Mouse (Mus musculus): ENCODE data around the gene Cacnb4. TPM values are rescaled to one million over a fixed set of nuclear protein-coding genes. Genes with fewer than 3 reads are reported as not detected.

Cacnb4 gene
- total RNA-seq, 4 experiments from 2014 or later, result 146 to 175 (median 160) TPM

DNA sequence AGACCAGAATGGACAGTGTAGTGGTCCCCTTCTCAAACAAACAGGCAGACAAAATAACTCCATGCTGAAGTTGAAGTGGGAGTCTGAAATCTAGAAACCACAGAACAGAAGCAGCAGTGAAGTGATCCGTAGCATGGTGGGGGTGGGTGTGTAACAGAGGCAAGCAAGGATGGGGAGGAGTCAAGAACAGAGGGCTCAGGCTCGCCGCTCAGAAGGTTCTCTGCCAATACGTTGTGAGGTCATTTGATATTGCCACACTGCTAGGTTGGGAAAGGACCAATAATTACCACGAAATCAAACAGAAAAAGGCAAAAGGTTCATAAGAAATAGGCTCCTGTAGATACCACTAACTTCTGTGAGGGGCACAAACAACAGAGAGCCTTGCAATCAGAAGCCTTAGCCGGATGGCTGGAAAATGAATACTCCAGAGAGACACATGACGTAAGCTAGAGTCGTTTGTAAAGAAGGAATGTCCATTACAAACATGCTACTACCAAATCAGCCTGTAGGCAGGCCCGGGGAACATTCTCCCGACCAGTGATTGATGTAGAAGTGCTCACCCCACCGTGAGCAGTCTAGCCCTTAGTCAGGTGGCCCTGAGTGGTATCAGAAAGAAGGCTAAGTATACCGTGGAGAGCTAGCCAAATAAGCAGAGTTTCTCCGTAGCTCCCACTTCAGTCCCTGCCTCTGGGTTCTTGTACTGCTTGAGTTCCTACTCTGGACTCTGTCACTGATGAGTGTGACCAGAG is 199.7 kb downstream of the Cacnb4 start:
- DNase-seq (ENCODE audit: low spot score in 2 of 2), result no peak

DNA sequence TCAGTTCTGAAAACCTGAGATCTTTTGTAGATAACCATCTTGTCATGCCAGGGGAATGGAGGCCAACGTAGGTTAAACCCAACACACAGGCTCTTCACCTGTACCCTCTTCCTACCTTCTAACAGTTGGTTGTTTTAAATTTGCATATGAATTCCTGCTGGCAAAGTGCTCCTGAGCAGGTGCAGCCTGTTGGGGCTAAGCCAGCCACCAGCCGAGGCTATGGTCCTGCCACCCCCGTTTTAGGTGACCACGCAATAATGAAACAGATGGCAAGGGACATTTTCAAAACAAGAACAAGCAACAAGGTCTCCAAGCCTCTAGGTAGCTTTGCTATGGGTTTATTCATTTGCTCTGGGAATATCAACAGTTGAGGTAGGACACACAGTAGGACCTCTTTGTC is 200.8 kb downstream of the Cacnb4 start:
- DNase-seq (ENCODE audit: low spot score in 2 of 2), result no peak

DNA sequence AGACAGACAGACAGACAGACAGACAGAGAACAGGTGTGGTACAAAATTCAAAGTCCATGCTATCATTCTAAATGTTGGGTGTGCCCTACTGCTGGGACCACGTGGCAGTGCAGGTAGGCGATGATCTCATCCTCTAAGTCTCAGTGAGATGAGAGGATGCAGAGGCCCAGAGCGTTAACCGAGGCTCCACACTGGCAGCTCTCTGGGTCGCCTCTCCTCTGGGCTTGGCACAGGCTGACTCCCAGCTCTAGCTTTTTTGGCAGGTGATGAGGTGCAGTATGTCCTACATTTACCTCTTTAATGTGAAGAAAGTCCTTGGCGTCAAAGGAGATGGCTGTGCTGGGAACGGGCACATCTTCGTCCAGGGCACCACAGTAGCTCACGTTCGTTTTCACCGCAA is 202.1 kb downstream of the Cacnb4 start:
- no peak for DNase-seq (ENCODE audit: low spot score in 2 of 2)

DNA sequence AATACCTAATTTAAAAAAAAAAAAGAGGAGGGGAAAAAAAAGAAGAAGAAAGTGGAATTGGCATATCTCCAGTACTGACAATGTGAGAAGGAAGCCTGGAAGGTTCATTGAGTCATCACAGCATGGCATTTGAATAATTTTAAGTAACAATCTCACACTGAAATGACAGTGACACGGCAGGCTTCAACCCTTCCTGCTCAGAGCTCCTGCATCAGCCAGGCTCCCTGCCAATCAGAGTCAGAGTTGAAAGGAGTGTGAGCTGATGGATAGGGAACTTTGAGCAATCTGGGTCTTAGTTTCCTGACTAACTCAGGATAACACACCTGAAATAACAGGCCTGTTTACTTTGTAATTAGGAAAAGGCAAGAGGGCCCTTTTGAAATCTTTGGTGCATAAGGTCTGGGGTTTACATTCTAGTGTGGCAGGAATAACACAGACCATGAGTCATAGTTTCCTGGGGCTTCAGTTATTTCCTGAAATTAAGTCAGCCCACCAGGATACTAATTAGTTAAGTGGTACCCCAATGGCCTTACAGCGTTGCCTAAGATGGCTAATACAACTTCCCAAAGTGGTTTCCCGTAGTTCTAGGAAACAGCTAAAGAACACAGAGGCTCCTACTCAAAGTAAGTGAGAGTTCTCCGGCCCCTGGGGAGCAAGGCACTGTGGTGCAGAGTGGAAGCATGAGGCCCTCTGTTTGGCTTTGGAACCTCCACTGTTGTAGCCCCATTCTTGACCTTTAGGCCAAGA is 204.9 kb downstream of the Cacnb4 start:
- no peak for DNase-seq (ENCODE audit: low spot score in 2 of 2)

DNA sequence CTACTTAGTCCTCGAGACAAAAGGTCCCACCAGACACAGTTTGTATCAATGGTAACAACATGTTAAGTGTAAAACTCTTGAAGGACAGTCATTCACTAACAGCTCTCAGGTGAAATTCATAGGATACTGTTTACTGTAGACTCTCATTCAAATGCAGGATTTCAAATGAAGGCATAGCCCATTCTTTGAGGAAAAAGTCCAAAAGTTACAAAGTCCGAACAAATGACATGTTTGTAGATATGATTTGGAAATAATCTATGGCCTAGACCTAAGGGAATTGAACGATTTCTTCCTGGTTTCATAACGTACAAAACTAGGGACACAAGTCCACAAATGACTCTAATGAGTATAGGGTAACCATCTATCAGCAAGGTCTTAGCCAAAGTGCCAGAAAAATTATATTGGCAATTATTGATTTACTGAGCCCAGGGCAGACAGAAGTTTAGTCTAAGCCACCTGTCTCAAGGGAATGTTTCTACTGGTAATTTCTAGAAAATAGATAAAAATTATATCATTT is 206.5 kb downstream of the Cacnb4 start:
- no peak for DNase-seq (ENCODE audit: low spot score in 2 of 2)

DNA sequence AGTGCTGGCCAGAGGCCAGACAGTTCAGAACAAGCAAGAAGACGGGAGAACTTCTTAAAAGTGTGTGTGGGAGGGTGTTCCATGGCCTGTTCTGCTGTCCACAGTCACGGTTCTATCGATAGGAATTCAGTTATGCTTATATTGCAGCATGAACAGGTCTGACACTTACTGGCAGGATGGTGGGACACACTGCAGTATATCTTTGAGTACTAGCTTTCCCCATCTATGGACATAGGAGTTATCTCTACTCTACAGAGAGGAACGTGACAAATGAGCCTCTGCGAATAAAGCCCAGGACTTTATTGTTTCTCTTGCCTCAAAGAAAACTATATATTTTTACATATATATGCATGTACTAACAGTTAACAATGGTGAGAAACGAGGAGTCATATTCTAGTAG is 209.0 kb downstream of the Cacnb4 start:
- DNase-seq (ENCODE audit: low spot score in 2 of 2), result no peak

DNA sequence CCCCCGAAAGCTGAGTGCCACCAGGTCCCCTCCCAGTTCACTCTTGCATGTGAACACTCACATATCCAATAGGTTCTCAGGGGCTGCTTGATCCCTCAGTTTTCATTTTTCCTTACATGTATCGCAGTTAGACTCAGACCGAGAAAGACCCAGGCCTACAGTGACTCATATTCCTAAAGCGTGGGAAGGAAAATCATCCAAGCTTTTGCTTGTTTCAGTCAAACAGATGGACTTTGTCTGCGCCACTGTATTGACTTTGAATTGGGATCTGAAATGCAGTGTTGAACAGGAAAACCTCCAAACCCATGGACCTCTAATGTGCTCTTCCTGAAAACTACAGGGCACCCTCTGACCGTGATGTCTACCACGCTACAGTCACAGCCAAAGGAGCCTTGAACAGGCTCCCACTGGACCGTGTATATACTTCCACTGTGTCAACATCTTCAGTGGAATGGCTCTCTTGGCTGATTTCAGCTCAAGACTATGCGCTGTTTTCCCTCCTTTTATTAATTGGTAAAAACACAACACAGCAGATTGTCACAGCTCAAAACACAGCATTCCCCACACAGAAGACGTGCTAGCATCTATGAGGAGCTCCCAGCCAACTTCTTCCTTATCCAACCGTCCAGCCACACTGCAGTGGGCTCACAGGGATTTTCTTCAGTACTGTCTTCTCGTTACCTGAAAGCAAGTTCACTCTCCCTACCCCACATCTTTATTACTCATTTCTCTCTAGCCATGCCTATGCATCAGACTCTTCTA is 215.2 kb downstream of the Cacnb4 start:
- DNase-seq (ENCODE audit: low spot score in 2 of 2), result no peak

DNA sequence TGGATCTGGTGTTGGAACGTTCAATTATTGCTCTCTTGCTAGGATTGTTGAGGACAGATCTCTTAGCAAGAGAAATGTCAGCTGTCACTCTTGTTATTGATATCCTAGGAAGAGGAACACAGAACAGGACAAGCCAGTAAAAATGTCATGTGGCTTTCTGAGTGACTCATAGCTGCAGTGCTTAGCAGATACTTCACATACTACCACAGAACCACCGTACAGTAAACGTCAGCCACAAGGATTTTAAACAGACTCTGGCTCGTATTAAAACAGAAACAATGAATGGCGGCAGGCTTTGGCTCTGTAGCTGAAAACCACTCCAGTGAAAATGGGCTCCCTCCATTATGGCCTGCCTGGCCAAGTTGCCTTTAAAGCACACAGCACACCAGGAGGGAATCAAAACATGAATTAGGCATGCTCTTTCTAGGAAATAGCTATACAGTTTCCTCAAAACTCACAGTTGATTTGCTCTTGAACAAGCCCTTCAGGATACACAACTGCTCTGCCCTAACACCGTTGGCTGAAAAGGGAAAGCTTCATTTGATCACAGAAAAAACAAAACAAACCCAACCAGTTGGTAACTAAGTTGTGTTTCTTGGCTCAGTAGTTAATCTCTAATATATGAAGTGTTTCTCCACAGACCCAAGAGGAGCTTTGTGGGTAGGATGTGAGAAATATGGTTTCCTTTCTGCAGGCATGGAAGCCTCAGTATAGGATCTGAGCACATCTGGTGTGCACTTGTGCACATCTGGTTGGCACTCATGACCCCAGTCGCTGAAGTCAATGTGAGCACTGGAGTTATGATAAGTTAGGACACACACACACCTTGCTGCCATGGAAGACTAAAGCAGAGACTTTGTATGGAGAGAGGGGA is 220.8 kb downstream of the Cacnb4 start:
- no peak for DNase-seq (ENCODE audit: low spot score in 2 of 2)

DNA sequence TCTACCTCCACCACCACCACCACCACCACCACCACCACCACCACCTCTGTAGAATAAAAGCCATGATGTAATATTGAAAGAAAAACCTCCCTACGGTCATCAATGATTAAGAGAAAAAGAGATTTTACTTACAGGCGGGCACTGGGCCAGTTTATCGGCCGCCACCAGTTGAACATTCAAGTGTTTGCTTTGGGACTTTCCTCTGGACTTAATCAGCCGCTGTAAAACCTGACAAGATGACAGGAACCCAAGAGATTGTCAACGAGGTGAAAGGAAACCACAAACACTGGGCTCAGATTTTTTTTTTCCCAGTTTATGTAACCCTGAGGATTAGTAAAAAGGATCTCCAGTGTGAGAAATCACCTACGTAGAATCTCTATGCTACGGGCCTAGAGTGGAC is 226.8 kb downstream of the Cacnb4 start:
- DNase-seq (ENCODE audit: low spot score in 2 of 2), result no peak

DNA sequence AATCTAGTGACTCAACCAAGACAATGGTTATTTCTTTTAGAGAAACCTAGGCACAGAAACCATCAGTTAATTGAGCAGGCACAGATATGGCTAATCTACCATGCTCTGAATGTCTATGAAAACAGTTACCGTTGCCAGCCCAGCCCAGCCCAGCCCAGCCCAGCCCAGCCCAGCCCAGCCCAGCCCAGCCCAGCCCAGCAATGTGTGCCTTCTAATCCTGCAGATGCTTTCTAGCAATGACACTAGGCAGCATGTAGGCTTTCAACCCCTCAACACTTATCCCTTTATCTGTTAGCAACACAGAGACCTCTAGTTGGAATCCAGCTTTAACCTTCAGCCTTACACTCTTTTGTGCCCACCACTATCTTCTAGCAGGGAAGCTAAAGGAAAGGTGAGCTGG is 227.7 kb downstream of the Cacnb4 start:
- DNase-seq (ENCODE audit: low spot score in 2 of 2), result no peak

DNA sequence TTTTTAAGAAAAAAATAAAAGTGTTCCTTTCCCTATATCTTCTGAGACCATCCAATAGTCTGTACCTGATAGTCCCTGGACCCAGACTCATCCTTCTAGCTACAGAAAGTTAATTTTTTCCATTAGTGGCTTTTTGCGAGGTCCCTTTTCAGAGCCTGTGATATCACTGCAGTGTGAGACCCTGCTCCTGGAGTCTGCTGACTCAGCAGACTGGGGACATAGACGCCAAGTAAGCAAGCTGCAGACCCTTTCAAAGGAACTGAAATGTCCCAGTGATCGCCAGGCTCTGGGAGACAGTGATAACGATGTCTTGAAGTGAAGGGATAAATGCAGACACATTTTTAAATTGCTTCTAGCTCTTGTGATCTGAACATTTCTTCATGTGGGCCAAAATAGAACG is 230.0 kb downstream of the Cacnb4 start:
- DNase-seq (ENCODE audit: low spot score in 2 of 2), result no peak

DNA sequence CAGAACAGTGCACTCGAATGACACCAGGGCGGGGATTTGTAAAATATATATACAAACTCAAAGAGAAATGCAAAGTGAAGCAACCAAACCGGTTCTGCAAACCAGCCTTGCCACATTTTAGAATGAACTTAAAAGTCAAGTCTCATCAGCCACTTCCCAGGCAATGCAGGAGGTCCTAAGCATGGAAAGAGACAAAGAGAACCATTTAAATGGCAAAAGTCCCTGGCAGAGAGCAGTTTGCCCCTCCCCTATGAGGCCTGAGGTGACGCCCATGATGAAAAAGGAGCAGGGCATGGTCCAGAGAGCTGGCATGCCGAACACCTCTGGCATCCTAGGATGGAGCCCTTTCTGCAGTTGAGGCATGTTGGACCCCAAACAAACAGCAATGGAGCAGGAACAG is 234.5 kb downstream of the Cacnb4 start:
- no peak for DNase-seq (ENCODE audit: low spot score in 2 of 2)

DNA sequence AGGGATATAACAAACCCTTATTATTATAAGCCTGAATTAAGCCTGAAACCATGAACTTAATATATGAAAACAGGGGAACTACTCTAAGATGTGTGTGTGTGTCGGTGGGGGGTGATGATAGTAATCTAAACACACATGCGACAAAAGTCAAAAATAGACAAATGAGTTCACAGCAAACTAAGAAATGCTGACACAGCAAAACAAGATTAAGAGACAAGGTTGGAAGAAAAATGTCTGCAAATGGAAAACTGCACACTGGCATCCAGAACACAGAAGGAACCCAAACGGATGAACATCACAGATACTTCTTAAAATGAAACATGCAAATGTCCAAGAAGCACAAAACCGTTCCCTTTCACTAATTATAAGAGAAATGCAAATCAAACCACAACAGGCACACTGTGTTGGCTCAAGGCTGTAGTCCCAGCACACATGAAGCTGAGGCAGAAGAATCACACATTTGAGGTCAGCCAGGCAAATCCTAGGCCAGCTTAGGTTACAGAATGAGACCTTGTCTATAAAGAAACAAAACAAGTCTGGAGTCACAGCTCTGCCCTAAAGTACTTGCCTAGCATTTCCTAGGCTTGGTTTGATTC is 236.1 kb downstream of the Cacnb4 start:
- DNase-seq (ENCODE audit: low spot score in 2 of 2), result no peak

DNA sequence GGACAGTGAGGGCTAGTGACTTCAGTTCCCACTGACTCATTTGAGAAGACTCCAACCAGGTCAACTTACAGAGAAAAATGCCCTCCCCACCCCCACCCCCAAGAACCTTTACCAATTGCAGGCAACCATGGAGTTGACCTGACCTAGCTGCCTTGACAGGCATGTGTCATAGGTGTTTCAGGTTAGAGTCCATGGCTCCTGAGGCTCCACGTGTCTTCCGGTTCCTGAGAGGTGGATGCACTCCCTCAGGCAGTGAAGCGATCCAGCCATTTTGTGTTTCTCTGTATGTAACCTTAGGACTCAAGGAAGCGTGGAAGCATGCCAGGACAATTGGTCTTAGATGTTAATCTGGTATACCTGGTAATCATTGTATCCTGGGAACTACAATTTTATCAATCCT is 238.2 kb downstream of the Cacnb4 start:
- no peak for DNase-seq (ENCODE audit: low spot score in 2 of 2)

DNA sequence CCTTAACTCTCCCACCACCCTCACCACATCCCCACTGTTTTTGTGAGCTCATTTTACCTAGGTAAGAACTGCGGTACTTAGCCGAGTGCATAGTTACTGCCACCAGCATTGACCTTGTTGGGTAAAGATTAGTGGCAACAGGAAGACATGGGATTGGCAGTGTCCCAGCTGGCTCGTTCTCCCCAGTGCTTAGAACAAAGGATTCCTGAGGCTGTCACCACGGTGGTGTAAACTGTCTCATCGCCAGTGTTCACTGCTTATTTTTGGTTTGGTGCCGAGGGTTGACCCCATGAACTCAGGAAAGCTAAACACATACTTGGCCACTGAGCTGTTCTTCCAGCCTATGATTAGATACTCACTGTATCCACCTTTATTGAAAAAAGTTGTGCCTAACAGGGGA is 238.6 kb downstream of the Cacnb4 start:
- DNase-seq (ENCODE audit: low spot score in 2 of 2), result no peak

DNA sequence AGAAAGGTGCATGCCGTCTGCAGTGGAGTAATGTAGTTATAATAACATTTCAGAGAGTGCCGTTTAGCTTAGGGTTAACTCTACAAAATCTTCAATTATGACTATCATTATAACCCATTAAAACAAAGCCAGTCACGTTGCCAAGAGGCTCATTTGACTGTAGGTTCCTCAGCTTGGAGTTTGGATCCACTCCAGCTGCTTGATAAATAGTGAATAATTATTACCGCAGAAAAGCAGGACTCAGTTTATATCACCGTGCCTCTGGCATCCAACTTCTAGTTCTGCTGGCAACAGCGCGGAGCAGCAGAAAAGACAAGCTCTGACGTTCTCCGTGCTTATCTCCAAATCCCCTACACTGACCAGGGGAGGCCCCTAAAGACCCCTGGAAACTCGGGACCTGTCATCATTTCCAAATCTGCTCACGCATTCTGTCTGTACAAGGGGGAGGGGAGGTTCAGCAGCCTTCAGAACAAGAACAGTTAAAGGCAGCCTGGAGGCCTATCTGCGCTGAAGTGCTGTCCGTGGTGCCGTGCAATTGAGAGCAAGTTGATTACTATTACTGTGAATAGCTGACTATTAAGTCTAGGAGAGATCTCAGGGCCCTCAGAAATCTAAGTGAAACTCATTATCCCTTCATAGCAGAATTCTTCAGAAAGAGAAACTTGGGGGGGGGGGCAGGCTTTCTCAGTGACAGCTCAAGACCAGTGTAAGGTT is 240.6 kb downstream of the Cacnb4 start:
- DNase-seq (ENCODE audit: low spot score in 2 of 2), result no peak

DNA sequence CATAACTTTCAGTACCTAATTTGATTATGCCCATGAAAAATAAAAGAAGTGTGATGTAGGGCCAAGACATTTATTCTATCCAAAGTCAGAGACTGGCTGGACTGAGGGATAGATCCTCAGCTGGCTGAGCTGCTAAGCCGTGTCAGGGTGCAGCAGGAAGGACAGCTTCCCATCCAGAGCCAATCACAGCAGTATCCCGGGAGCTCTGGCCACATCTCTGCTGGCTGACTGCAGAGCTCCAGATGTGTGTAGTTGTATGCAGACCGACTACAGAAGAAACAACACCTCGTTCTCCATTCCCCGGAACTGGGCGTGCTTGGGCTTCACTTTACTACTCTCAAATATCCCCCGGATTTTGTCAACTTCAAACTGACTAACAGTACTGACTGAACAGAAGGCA is 243.3 kb downstream of the Cacnb4 start:
- DNase-seq (ENCODE audit: low spot score in 2 of 2), result no peak

DNA sequence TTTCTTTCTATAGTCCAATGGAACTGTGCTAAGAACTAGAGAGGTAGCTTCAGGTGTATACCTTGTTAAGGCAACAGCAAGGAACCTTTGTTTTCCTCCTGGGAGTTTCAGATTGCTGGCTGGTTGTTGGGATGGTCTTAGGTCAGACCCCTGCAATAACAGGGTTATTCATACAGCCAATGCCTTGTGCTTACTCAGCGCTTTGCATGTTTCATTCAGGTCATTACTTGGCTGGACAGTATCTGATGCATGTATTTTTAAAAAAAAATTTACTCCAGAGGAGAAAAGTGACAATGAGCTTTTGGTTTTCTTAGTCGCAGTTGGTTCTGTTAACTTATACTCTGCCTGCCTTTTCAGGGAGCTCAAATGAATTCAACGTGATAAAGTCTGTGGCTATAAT is 249.2 kb downstream of the Cacnb4 start:
- no peak for DNase-seq (ENCODE audit: low spot score in 2 of 2)

DNA sequence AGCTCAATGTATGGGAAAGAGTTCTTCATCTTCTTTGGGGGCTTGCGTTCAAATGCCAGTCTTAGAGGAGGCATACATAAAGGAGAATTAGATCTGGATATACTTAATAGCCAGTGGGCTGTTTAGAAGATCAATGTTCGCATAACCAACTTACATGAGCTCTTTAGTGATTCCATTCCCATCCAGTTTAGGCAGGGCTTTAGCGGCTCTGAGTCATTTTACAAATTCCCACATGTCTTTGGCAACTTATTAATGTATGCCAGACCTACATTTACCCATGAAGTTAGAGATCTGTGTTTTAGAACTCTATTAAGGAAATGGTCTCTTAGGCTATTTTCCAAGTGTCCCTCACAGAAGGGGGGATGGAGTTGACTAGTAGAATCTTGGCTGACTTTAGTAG is 250.6 kb downstream of the Cacnb4 start:
- no peak for DNase-seq (ENCODE audit: low spot score in 2 of 2)

DNA sequence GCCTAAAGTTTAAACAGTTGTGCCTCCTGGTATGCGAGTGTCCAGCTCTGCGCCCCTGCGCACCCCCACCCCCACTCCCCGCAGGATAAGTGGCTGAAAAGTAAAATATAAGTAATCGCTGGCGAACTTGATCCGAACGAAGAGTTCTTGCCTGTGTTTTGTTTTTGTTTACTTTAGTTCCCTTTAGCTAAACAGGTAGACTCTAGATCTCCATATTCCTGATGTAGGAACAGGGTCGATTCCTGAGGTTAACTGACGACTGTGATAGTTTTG is 251.2 kb downstream of the Cacnb4 start:
- no peak for DNase-seq (ENCODE audit: low spot score in 2 of 2)

Data from left cerebral cortex, adult 8-10 months (tissue).